Mouse (Mus musculus) G1E-ER4 (cell line): ENCODE data around the gene Il20. TPM values are rescaled to one million over a fixed set of nuclear protein-coding genes. Genes with fewer than 3 reads are reported as not detected.

Experiments
- GATA1 ChIP-seq: IDR thresholded peaks from one replicate; pipeline ENCODE4 v1.8.0; 2012; ENCODE audit warnings: low read length, inconsistent platforms
- polyA plus RNA-seq: library from polyadenylated mRNA; stranded (reverse); fragments of >175 nt; gene quantifications from 2 replicates; pipeline ENCODE4 v1.2.3, GENCODE M21; 2012

Gene Il20
- polyA plus RNA-seq, result not detected in 2 replicates

DNA sequence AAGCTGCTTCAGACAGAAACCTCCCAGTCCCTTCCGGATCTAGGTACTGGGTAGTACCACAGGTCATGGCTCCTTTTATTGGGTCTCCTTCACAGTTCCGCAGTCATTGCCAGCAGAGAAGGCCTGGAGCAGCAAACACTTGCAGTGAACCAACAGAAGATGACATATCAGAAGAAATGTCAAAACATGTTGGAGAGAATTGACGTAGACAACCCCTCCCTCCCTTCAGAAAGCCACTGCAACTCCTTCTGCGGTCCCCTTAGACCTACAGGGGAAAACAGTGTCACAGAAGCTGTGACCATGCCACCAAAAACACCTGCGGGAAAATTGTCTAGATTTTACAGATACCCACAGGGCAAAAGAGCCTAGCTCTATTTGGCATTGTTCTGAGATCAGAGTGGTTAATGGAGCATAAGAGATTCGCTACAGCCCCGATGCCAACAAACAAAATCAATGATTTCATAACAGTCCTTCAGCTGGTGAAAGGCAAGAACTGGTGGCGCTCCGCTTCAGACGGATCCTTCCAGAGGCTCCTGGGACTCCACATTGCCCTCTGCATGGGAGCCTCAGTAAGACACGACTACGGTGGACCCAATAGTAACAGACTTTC is at the start of gene Il20:
Il20 (minus strand) TSS at position 51 of the 610 bp plus-strand sequence.
- no peak for TF ChIP-seq GATA1

DNA sequence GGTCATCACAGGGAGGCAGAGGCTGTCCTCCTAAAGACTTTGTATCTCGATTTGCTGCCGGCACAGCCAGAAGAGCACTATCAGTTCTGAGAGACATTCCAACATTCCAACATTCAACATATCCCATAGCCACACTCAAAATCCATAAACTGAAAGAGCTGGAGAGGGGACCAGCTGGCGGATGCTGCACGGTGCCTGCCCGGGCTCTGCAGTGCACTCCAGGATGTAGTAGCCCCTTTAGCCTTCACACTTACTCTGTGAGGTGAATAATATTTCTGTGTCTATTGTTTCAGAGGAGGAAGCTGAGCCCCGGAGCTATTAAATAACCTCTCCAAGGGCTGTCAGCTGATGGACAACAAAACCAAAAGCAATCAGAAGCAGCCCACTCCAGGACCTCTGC is 35.7 kb upstream of the Il20 start:
- no peak for TF ChIP-seq GATA1

DNA sequence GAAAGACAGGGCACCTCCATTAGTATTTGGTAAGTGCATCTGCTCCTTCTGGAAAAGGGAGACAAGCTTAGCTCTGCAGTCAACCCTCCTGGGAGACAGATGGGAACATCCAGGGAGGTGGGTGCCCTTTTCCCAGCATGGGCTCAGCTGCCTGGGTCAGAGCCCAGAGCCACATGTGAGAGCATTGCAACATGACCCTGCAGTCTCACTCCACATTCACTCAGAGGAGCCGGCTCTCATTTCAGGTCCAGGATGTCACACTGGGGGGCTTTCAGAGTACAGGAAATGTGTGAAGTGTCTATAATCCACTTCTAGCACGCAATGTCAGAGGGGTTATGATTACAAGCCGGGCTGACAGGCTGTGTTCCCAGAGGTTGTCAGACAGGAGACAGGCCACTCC is 30.6 kb upstream of the Il20 start:
- no peak for TF ChIP-seq GATA1

DNA sequence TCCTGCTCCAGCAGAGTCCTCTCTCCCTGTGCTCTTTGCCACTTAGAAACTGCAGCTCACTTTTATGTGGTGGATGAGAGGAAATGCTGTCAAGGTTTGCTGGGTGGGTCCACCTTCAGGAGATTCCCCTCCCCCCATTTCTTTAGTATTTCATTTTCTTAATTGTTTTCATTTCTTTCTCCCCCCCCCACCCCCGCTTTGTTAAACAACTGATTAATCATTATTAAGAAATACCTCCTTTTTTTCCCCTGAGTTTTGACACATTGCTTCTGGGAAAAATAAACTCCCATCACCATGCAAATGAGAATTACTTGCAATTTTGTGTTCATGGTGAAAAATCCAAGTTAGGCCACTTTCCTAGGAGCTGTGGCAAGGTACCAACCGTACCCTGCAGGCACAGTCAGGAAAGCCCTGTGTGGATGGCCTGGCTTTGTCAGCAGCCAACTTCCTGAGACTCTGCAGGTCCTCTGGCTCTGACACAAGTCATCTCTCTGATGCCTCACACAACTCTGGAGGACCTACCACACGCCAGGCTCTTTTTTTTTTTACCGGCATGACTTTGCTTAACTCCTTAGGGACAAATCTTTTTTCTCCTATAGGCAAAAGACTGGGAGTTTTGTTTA is 28.9 kb upstream of the Il20 start, which contains the start of gene Il19:
Il19 (minus strand) TSS at position 51 of the 623 bp plus-strand sequence.
- no peak for TF ChIP-seq GATA1

DNA sequence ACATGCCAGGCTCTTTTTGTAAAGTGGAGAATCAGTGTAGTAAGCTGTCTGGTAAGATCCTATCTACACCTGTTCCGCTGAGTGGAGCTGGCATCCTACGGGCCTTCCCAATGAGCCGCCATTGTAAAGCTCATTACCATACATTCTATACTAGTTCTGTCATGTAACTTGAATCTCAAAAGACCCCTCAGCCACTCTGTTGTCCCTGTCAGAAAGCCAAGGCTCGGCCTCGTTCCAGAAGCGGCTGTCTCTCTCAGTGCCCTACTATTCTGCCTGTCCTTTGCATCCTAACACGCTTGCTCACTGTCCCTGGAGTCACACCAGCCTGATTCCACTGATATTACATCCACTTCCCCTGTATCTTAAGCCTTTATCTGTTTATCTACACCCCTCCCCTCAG is 26.9 kb upstream of the Il20 start:
- TF ChIP-seq GATA1, result no peak

DNA sequence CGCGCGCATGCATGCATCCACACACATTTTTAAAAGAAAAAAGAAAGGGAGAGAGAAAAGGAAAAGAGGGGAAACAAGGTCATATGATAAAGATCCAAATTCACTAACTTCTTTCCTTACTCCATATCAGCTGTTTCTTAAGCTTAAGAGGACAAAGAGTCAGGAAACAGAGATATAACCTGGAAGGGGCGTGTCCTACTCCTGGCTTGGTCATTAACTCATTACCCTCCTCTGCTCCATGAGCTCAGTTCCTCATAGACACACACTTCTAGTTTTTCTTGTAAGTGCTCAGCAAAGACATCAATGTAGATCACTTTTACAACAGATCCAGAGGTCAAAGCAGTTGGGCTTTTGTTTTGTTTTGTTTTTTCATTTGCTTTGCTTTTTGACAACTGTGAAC is 25.9 kb upstream of the Il20 start:
- TF ChIP-seq GATA1, result no peak

DNA sequence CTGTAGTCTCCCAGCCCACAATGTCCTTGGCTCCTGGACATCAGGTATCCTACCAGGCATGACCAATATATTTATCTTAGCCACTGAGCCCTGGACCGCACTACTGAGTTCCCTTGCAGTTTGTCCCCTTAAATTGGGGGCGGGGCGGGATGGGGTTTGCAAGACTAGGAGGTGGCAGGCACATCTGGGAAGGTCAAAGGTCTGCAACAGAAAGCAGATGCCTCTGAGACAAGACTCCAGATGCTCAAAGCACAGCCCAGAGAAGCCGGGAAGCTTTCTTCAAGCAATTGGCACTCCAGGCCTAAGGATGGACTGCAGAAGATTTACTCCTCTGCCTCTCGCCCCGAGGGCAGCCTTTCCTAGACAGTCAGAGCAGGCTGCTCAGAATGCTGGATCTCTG is 25.1 kb upstream of the Il20 start:
- no peak for TF ChIP-seq GATA1

DNA sequence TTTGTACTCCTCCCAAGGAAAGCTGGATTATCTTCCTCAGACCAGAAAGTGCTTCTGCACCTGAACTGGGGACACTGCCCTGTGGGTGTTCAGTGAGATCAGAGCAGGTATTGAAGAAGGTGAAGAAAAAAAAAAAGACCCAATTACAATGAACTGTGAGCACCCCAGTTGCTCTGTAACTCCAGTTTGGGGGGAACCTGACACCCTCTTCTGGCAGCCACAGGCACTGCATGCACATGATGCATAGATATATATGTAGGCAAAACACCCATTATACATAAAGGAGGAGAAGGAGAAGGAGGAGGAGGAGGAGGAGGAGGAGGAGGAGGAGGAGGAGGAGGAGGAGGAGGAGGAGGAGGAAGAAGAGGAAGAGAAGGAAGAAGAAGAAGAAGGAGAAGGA is 15.2 kb upstream of the Il20 start:
- no peak for TF ChIP-seq GATA1

DNA sequence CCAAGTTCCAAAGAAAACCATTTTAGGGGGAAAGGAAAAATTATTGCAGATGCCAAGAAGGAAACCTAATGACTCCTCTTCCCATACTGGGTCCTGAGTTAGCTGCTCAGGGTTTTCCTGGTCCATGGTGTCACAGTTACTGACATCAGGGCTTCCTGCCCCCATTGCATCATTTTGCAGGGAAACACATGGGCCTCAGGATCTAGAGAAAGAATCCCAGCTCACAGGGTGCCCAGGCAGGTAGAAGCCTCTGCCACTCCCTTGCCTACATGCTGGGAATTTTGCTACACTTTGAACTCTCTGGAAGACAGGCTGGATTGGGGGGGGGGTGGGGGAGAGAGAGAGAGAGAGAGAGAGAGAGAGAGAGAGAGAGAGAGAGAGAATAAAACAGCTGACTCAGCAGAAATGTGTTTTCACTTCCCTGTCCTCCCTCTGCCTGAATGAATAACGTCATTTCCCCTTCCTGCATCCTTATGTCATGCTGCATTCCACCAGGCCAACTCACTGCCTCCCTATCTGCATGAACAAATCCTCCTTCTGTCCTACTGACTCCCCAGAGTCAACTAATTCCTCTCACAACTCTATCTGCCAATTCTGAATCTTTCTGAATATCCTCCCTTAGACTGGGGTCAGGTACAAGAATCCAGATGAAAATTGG is 7.2 kb upstream of the Il20 start:
- TF ChIP-seq GATA1, result no peak

DNA sequence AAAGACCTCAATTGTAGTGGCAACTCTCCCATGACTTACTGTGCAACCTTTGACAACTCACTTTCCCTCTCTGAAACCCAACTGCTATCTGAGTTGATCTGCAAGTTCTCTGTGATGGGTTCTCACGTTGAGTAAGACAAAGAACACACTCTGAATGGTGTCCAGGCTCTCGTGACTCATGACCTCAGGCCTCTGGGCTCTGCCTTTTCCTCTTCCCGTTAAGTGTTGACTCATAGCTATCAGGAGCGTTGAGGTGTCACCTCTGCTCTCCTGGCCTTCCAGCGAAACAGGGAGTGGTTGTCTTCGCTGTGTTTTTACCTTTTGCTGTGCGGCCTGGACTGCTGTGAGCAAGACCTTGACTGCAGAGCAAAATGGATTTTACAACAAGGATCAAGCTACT is 8.7 kb downstream of the Il20 start:
- no peak for TF ChIP-seq GATA1

DNA sequence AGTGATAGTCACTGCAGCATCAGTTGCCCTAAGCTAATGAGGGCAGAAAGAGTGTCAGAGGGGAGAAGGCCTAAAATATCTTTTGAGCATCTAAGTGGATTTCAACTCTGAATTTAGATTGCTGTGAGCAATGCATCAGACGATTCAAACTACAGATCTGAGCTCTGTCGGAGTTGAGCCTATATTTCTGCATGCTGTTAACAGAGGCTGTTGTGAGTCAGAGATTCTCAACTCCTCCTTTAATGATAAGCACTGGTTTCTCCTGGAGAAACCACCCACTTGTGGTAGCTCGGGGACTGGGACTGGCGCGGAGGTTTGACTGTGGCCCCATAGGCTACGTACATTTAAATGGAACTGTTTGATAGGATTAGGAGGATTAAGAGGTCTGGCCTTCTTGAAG is 16.8 kb downstream of the Il20 start:
- no peak for TF ChIP-seq GATA1

DNA sequence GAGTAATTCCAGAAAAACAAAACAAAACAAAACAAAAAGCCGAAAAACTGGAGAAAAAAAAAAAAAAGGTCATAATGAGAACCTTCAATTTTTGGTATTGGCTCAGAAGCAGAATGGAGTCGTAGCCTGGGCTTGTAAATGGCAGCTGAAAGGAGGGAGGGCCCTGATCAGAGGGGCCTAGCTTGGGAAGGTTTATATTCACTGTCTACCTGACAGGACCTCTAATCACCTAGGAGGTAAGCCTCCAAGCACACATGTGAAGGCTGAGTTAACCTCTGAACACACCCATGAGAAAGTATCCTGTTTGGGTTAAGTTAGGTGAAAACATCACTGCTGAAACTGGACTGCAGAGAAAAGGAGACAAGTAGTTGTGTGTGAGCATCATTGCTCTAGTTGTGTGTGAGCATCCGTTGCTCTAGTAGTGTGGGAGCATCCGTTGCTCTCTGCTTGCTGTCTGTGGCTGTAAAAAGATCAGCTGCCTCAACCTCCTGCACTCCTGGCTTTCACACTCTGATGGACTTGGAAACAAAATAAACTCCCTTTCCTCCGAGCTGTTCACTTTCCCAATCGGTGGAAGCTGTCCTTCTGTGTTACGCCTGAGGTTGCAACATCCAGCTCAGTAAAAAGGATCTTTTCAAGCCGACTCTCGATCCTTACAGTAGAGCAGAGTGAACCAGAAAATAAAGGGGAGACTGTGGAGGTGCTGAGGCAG is 17.8 kb downstream of the Il20 start:
- no peak for TF ChIP-seq GATA1

DNA sequence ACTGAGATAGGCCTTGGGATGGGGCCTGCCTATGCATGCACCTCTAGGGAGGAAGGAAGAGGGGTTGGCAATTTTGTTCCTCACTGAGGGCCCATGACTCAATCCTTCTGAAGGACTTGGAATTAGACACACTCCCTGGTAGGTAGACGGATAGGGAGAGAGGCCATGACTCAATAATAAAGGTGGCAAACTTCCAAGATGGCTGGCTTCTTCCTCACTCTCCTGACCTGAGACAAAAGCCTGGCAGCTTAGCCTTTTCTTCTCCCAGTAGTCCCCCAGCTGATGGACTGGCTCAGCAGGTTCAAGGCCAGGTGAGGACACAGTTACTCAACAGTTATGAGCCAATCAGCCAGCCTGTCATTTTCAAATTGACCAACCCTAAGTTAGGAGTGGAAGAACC is 18.8 kb downstream of the Il20 start:
- no peak for TF ChIP-seq GATA1

DNA sequence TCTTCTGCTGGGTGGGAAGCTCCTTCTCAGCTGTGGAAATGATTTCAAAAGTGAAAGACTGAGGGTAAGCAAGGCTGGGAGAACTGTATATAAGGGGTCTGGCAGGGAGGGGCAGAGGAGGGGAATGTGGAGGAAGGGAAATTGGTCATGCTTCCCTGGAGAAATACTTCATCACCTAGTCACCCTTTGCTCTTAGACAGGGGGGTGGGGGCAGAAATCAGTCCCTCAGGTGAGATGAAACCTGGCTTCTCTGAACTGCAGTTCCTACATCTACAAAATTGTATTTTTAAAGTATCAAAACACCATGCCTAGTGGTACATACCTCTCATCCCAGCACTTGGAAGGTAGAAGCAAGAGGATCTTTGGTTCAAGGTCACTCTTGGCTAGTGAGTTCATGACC is 23.9 kb downstream of the Il20 start, which contains the start of gene Il24:
Il24 (minus strand) TSS at position 101 of the 400 bp plus-strand sequence.
- no peak for TF ChIP-seq GATA1

DNA sequence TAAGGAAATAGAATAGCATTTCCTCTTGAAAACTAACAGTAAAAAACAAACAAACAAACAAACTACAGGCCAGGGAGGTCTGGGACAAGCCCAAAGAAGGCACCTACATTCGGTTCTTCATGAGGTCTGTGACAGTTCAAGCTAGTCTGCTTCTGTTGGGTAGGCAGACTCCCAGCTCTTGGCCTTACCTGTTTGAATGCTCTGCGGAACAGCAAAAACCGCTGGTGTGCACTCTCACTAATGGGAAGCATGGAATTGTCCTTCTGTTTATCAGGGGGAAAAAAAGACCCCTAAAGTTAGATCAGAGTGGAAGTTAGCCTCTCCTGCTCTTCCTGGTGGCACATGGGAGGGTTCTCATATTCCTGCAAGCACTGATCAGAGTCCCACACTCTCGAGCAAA is 28.1 kb downstream of the Il20 start:
- no peak for TF ChIP-seq GATA1

DNA sequence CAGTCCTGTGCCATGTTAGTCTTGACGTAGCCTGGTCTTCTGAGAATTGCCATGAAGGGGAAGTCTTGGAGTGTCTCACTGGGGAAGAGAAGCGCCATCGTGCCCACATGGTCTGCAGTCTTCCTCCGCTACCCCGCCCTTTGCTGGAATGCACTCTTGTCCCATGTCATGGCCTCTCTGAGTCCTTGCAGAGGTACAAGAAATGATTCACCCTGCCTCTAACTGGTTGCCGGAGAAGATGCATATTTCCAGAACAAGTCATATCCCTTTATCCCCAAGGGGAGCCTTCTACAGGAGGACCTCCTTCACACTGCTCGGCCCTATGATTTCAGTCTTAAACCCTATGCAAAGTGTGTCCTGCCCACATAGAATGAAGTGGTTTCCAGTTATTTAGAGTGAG is 31.3 kb downstream of the Il20 start:
- no peak for TF ChIP-seq GATA1
